Mouse (Mus musculus): Measurements from ENCODE around the gene Coq10b. TPM values are rescaled to one million over a fixed set of nuclear protein-coding genes. Genes with fewer than 3 reads are reported as not detected.

Coq10b gene
- total and polyA plus RNA-seq, 2 experiments: 6.3 to 63.2 TPM

DNA sequence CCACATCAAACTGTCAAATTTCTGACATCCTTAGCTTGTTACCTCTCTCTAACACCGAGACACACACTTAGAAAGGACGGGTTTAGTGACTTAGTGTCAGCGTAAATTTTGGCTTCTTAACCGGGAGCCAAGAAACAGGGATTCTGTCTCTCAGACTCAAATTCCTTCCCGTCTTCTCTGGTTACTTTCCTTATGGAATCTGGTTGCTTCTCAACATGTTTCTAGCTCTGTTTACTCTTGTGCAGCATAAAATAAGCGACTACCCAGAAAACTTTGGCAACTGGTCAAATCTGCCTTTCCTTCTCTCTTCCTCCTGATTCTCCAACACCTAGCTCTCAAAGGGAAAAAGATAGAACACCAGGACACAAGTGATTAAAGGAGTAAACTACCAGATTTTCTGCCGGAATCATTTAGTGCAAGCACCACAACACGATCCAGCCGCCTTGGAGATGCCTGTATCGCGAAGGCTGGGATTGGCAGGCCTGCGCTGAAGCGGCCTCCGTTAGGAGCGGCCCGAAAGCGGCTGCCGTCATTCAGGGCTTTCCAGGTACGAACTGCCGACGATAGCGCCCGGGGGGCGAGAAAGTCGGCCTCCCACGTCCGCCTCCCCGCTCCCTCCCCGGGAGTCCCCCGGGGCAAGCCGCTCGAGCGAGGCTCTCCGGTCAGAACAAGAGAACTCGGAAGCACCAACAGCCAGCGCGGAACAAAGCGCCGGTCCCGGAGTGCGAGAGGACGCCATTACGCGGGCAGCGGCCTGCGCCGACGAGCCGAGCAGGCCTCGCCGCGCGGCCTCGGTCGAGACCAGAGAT is 25.9 kb upstream of the Coq10b start:
- Histone ChIP-seq H3K79me2 (ENCODE audit: control insufficient read depth, insufficient read depth, low read length) (peaks cover 23% of the 10 kb centered on the region; the same call in 1 of the 2 replicates), H3K27me3 (ENCODE audit: control insufficient read depth, insufficient read depth, low read length) (no peaks in the 10 kb centered on the region), H3K36me3 (ENCODE audit: control insufficient read depth, insufficient read depth, low read length) (no peaks in the 10 kb centered on the region), H3K4me3 (ENCODE audit: insufficient read depth, low read depth, low read length) (peak overlapping the region; percentile 94), H3K4me1 (ENCODE audit: control insufficient read depth, insufficient read depth, low read length) (peaks cover 10% of the 10 kb centered on the region), H3K9ac (ENCODE audit: low read depth, low read length) (peak overlapping the region; percentile 98), H3K27ac (replicated peaks; ENCODE audit: insufficient read depth, low read depth, low read length) (peak overlapping the region; percentile 97)
- peak; percentile 68 for DNase-seq (ENCODE audit: extremely low read depth, low read depth, low spot score)
- TF ChIP-seq POLR2A (IDR thresholded peaks at IDR 0.05; ENCODE audit: extremely low read depth, insufficient read depth, low read length): no peak
- TF ChIP-seq CTCF (IDR thresholded peaks at IDR 0.05; ENCODE audit: low read depth, low read length): no peak
- under 1% methylated on average over 55 of the region's 55 CpGs for WGBS

DNA sequence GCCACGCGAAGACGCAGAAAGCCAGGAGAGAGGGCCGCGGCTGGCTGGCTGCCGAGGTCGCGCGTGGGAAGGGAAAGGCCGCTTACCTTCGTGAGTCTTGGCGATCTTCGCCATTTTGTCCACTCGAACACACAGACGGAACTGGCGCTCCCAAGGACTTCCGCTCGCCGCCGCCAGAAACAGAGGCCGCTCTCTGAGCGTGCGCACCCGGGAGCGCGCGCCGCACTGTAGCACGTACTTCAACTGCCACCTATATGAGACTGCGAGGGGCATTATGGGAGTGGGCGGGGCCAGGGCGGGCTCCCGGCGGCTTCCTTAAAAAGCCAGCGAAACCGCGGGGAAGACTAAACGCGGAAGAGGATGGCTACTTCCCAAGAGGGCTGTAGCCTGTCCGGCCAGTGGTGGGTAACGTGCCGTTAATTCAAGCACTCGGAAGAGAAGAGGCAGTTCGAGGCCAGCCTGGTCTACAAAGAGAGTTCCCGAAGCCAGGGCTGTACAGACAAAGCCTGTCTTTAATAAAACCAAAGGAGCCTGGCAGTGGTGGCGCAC is 25.2 kb upstream of the Coq10b start, which contains the start of gene Sf3b1:
Gene Sf3b1 (minus strand): TSS at position 229 of the 549 bp plus-strand sequence.
- DNase-seq (ENCODE audit: extremely low read depth, low read depth, low spot score): peak; percentile 86
- WGBS: 3% methylated on average over 46 of the region's 46 CpGs
- Histone ChIP-seq H3K4me1 (ENCODE audit: control insufficient read depth, insufficient read depth, low read length) (peaks cover 8% of the 10 kb centered on the region), H3K27me3 (ENCODE audit: control insufficient read depth, insufficient read depth, low read length) (no peaks in the 10 kb centered on the region), H3K27ac (replicated peaks; ENCODE audit: insufficient read depth, low read depth, low read length) (peak within 1 kb of the TSS; percentile 97), H3K4me3 (ENCODE audit: insufficient read depth, low read depth, low read length) (peak within 1 kb of the TSS; percentile 94), H3K79me2 (ENCODE audit: control insufficient read depth, insufficient read depth, low read length) (peaks cover 20% of the 10 kb centered on the region; the same call in 1 of the 2 replicates), H3K9ac (ENCODE audit: low read depth, low read length) (peak within 1 kb of the TSS; percentile 98), H3K36me3 (ENCODE audit: control insufficient read depth, insufficient read depth, low read length) (no peaks in the 10 kb centered on the region)
- TF ChIP-seq CTCF (IDR thresholded peaks at IDR 0.05; ENCODE audit: low read depth, low read length) (no peak), POLR2A (IDR thresholded peaks at IDR 0.05; ENCODE audit: extremely low read depth, insufficient read depth, low read length) (no peak; the same call in none of the 2 replicates)

DNA sequence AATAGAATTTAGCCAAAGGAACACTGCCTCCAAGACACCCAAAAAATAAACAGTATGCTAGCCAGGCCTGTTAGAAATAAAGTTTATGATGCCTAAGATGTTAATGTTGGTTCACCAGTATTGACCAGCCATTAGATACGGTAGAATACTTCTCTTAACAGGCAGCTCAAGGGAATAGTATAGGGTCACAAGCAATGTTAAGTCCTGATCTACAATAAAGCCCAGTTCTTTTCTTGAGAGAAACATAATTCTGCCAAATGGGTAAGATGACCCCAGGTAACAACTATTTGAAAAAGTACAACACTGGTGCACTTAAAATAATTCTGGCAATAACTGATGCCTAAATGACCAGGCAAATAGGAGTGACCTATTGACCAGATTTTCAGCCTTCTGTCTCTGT is 24.6 kb upstream of the Coq10b start:
- TF ChIP-seq CTCF (IDR thresholded peaks at IDR 0.05; ENCODE audit: low read depth, low read length) (no peak), POLR2A (IDR thresholded peaks at IDR 0.05; ENCODE audit: extremely low read depth, insufficient read depth, low read length) (no peak)
- no peaks in the 10 kb centered on the region for H3K27me3 ChIP-seq (ENCODE audit: control insufficient read depth, insufficient read depth, low read length)
- no peak overlapping the region for H3K4me3 ChIP-seq (ENCODE audit: insufficient read depth, low read depth, low read length)
- H3K27ac ChIP-seq (replicated peaks; ENCODE audit: insufficient read depth, low read depth, low read length): no peak overlapping the region
- peaks cover 17% of the 10 kb centered on the region; the same call in 1 of the 2 replicates for H3K79me2 ChIP-seq (ENCODE audit: control insufficient read depth, insufficient read depth, low read length)
- 80% methylated on average over 1 of the region's 1 CpGs for WGBS
- peaks cover 4% of the 10 kb centered on the region for H3K4me1 ChIP-seq (ENCODE audit: control insufficient read depth, insufficient read depth, low read length)
- H3K9ac ChIP-seq (ENCODE audit: low read depth, low read length): no peak overlapping the region
- no peaks in the 10 kb centered on the region for H3K36me3 ChIP-seq (ENCODE audit: control insufficient read depth, insufficient read depth, low read length)
- DNase-seq (ENCODE audit: extremely low read depth, low read depth, low spot score): no peak

DNA sequence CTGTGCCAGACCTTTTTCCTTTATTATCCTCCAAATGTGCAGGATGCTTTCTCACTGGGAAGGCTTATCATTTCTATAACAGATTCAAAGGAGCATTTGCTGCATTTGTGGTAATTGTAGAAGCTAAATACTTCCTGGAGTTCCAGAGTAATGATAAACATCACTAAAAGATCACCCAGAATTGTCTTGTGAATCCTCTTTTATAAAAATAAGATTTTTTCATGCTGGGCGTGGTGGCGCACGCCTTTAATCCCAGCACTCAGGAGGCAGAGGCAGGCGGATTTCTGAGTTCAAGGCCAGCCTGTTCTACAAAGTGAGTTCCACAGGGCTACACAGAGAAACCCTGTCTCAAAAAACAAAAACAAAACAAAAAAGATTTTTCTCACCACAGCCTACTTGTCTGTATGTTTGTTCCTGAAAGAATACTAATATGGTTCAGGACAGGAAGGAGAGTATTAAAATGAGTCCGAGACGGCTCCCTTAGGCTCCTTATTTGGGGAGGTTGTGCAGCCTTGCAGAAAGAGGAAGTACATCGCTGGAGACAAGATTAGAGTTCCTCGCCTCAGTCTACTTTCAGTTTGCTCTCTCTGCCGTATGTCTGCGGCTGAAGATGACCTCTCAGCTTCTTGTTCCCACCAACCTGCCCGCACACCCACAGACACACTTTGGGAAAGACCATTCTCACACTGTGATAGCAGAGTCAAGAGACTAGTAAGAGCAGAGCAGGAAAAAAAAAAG is 23.9 kb upstream of the Coq10b start:
- no peaks in the 10 kb centered on the region for H3K36me3 ChIP-seq (ENCODE audit: control insufficient read depth, insufficient read depth, low read length)
- H3K4me1 ChIP-seq (ENCODE audit: control insufficient read depth, insufficient read depth, low read length): peaks cover 2% of the 10 kb centered on the region

DNA sequence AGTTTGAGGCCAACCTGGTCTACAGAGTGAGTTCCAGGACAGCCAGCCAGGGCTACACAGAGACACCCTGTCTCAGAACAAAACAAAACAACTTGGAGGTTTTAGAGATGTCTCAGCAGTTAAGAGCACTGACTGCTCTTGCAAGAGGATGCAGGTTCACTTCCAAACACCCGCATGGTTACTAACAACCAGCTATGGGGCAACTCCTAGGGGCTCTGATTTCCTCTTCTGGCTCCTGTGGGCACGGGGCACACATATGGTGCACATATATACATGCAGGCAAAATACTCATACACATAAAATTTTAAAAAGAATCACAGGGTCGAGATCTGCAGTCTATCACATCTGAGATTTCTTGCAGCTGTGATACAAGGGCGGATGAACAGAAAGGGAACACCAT is 23.1 kb upstream of the Coq10b start:
- Histone ChIP-seq H3K27me3 (ENCODE audit: control insufficient read depth, insufficient read depth, low read length) (no peaks in the 10 kb centered on the region), H3K9ac (ENCODE audit: low read depth, low read length) (no peak overlapping the region), H3K36me3 (ENCODE audit: control insufficient read depth, insufficient read depth, low read length) (no peaks in the 10 kb centered on the region), H3K79me2 (ENCODE audit: control insufficient read depth, insufficient read depth, low read length) (peaks cover 16% of the 10 kb centered on the region; the same call in 1 of the 2 replicates), H3K27ac (replicated peaks; ENCODE audit: insufficient read depth, low read depth, low read length) (peak overlapping the region; percentile 46), H3K4me1 (ENCODE audit: control insufficient read depth, insufficient read depth, low read length) (no peaks in the 10 kb centered on the region; the same call in 1 of the 2 replicates), H3K4me3 (ENCODE audit: insufficient read depth, low read depth, low read length) (no peak overlapping the region)
- TF ChIP-seq POLR2A (IDR thresholded peaks at IDR 0.05; ENCODE audit: extremely low read depth, insufficient read depth, low read length) (no peak), CTCF (IDR thresholded peaks at IDR 0.05; ENCODE audit: low read depth, low read length) (no peak)
- DNase-seq (ENCODE audit: extremely low read depth, low read depth, low spot score): no peak
- 82% methylated on average over 4 of the region's 4 CpGs for WGBS

More for the DNA sequence above, 23.9 kb upstream of the Coq10b start:
- no peaks in the 10 kb centered on the region for H3K27me3 ChIP-seq (ENCODE audit: control insufficient read depth, insufficient read depth, low read length)
- H3K4me3 ChIP-seq (ENCODE audit: insufficient read depth, low read depth, low read length): peak overlapping the region; percentile 2; the same call in 1 of the 2 replicates
- TF ChIP-seq POLR2A (IDR thresholded peaks at IDR 0.05; ENCODE audit: extremely low read depth, insufficient read depth, low read length): no peak
- no peak for TF ChIP-seq CTCF (IDR thresholded peaks at IDR 0.05; ENCODE audit: low read depth, low read length)
- no peak overlapping the region for H3K9ac ChIP-seq (ENCODE audit: low read depth, low read length)
- DNase-seq (ENCODE audit: extremely low read depth, low read depth, low spot score): peak; percentile 44
- H3K79me2 ChIP-seq (ENCODE audit: control insufficient read depth, insufficient read depth, low read length): peaks cover 16% of the 10 kb centered on the region; the same call in 1 of the 2 replicates
- peak overlapping the region; percentile 46 for H3K27ac ChIP-seq (replicated peaks; ENCODE audit: insufficient read depth, low read depth, low read length)
- 72% methylated on average over 11 of the region's 11 CpGs for WGBS

Measured in liver, adult 2 months (tissue).